Mouse (Mus musculus): ENCODE measurements around the gene Atp5l. TPM values are rescaled to one million over a fixed set of nuclear protein-coding genes. Genes with fewer than 3 reads are reported as not detected.

Gene Atp5l
- 258 TPM for polyA plus RNA-seq (2017; shearing (Covaris generic))

DNA sequence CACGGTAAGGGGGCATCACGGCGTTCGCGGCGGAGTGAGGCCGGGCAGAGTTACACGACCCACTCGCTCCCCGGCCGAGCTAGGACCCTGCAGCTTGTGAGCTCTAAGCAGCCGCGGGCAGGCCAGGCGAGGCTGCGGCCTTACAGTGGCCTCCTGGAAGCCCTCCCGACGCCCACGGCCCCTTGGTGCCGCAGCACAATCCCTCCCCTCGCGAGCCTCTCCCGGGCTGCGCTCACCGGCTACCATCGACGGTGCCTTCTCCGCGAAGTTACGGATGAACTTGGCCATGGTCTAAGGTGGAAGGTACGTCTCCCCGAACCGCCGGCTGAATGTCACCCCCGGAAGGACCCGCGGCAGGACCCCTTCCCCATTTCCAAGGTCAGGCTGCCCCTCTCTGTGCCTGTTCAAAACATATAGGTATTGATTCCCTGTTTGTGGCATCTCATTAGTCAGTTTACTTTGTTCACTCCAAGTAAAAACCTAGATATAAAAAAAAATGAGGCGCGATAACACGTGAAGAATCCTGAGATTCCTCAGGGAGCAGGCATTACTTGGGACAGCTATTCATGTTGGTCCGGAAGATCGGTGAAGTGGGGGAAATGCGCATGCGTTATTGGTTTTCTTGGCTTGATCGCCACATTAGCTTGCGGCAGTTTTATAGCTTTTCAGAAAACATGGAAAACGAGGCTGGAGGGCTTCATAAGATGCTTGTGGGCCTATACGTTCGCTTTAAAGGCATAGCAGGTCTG, at the start of gene Atp5l:
Gene Atp5l (minus strand): TSS at position 369 of the 749 bp plus-strand sequence.

DNA sequence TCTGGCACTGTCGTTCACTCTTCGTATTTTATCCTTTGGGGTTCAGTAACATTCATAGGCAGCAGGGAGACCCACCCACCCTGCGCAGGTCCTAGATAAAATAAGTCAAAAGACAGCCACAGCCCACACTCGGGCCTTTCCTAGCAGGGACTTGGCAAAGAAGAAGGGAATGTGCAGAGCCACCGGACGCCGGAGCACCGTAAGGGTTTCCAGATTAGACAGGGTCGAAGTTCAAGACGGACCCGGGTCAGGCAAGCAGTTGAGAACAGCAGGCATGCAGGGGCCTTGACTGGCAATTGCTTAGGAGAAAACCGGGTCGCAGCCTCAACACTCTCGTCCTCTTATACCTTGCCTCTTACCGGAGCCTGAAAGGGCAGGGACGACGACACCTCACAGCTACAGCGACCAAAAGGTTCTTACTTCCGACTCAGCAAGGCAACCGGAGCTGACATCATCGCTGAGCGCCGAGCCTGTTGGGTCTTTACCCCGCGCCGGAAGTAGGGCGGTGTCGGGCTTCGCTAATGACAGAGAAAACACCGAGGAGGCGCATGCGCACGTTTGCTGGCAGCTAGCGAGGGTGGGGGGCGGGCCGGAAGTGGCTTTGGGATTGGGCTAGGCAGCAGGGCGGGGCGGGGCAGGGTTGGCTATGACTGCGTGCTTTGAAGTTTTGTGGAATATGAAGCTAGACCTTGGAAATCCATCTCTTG, 44.7 kb upstream of the Atp5l start, which contains the start of gene Ube4a:
Gene Ube4a (minus strand): TSS at position 475 of the 707 bp plus-strand sequence.

DNA sequence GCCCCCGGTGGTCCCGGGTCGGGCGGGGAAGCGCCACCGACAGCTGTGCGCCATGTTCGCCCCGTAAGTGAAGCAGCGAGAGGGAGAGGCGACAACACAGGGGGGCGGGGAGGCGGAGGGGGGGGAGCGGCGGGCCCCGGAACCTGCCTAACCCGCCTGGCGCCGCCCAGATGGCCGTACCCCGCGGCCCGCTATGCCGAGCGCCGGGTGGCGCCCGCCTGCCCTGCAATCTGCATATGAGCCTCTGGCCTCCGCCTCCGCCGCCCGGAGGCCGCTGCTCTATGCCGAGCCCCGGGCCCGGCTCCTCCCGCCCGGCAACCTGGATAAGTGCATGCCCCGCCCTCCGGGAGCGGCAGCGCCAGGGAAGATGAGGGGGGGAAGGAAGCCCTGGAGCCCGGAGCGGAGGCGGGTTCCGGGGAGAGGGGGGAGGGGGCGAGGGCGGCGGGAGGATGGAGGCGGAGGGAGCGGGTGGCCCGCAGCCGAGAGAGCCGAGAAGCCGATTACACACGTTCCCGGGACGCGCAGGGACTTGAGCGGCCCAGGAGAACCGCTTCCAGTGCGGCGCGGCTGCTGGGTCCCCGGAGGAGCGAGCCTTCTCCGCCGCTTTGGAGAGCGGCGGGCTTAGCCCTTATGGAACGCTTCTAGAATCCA, 39.2 kb downstream of the Atp5l start, which contains the start of gene Kmt2a:
Gene Kmt2a (minus strand): TSS at position 76 of the 651 bp plus-strand sequence.

Other genes with a start within 250 kb of the Atp5l start
- not detected for gene Treh, start 247.5 kb downstream of the Atp5l start, polyA plus RNA-seq (2017; shearing (Covaris generic))
- 1.6 TPM for gene Phldb1, start 185.5 kb downstream of the Atp5l start, polyA plus RNA-seq (2017; shearing (Covaris generic))
- 144 TPM for gene Arcn1, start 152.9 kb downstream of the Atp5l start, polyA plus RNA-seq (2017; shearing (Covaris generic))
- gene Ift46, start 152.8 kb downstream of the Atp5l start, polyA plus RNA-seq (2017; shearing (Covaris generic)), result 19.4 TPM
- not detected for gene Tmem25, start 121.4 kb downstream of the Atp5l start, polyA plus RNA-seq (2017; shearing (Covaris generic))
- not detected for gene Ttc36, start 117.7 kb downstream of the Atp5l start, polyA plus RNA-seq (2017; shearing (Covaris generic))
- 63.2 TPM for gene Kmt2a, start 39.4 kb downstream of the Atp5l start, polyA plus RNA-seq (2017; shearing (Covaris generic))
- gene Ube4a, start 44.9 kb upstream of the Atp5l start, polyA plus RNA-seq (2017; shearing (Covaris generic)), result 37.5 TPM
- 696 TPM for gene Cd3g, start 59.7 kb upstream of the Atp5l start, polyA plus RNA-seq (2017; shearing (Covaris generic))
- 496 TPM for gene Cd3d, start 61.0 kb upstream of the Atp5l start, polyA plus RNA-seq (2017; shearing (Covaris generic))
- gene Cd3e, start 88.9 kb upstream of the Atp5l start, polyA plus RNA-seq (2017; shearing (Covaris generic)), result 852 TPM
- not detected for gene Mpzl2, start 119.1 kb upstream of the Atp5l start, polyA plus RNA-seq (2017; shearing (Covaris generic))
- gene Mpzl3, start 134.4 kb upstream of the Atp5l start, polyA plus RNA-seq (2017; shearing (Covaris generic)), result 38.9 TPM
- gene Jaml, start 158.4 kb upstream of the Atp5l start, polyA plus RNA-seq (2017; shearing (Covaris generic)), result 19.8 TPM
- gene Scn2b, start 197.0 kb upstream of the Atp5l start, polyA plus RNA-seq (2017; shearing (Covaris generic)), result 0.28 TPM
- gene Scn4b, start 217.7 kb upstream of the Atp5l start, polyA plus RNA-seq (2017; shearing (Covaris generic)), result 0.32 TPM